Mouse (Mus musculus) telencephalon, adult 2 months (tissue): Measurements from ENCODE around the gene H2al2a.

Experiments
- DNase-seq: peaks from one replicate; pipeline ENCODE4 v3.0.0-alpha.2; 2011; ENCODE audit warnings: low read depth, low spot score

H2al2a gene

GRCm38 (mm10) chr2:17996858-17997257, at the start of gene H2al2a:
H2al2a (minus strand) TSS chr2:17996958.
- DNase-seq, result no peak

DNA sequence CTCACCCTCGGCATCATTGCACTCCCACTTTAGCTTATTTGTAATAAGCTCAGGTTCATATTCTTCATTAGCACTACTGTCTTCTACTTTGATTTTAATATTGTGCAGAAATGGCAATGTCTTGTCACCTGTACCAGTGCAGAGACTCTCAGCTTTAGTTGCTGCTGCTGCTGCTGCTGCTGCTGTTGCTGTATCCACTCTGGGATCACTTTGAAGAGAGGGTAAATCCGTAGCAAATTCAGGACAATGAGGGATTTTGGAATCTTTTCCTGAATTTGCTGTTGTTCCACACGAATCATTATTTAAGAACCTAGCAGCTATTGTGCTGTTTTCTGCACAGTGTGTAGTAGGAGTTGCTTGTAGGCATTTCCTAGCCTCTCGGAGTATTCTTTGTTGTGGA, 49.4 kb upstream of the H2al2a start:
- no peak for DNase-seq

- DNase-seq, result no peak
These were observed 49.0 kb upstream of the H2al2a start for GRCm38 (mm10) chr2:18045781-18046181.

GRCm38 (mm10) chr2:18045143-18045780, 48.5 kb upstream of the H2al2a start:
- no peak for DNase-seq

- DNase-seq, result no peak
These were observed 44.6 kb upstream of the H2al2a start for GRCm38 (mm10) chr2:18041199-18041885.

DNA sequence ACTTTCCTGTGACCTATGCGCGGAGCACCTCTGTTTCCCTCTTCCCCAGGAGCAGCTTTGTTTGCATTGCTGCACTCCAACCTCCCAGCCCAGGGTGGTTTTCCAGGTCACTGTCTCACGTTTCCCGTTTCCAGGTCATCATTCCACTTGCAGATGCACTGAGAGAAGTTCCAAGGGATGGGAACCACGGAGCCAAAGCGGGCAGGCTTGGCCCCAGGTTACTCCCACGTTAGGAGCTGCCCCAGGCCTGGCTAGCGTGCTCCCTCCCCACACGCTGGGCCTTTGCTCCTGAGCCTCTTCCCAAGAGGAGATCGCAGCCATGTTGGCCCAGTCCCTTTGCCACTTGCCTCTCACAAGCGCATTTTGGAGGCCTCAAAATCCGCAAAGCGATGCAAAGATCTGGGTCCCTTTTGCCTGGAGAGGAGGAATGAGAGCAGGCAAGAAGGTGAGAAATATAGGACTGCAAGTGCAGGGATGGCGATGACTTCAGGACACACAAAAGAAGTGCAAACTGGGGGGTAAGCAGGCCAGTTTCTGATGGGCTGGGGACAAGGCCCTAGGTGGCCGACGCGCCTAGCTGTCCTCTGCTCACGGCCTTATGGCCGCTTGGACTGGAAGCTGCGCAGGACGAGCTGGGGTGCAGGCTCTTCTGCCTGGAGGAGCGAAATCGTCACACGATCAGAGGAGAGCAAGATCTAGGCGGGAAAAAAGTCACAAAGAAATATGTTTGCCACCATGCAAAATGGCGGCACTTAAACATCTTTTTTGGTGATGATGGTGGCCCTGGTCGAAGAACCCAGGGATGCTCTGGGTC, 43.8 kb upstream of the H2al2a start:
- DNase-seq, result no peak

GRCm38 (mm10) chr2:18039566-18040290, 43.0 kb upstream of the H2al2a start:
- DNase-seq, result no peak

DNA sequence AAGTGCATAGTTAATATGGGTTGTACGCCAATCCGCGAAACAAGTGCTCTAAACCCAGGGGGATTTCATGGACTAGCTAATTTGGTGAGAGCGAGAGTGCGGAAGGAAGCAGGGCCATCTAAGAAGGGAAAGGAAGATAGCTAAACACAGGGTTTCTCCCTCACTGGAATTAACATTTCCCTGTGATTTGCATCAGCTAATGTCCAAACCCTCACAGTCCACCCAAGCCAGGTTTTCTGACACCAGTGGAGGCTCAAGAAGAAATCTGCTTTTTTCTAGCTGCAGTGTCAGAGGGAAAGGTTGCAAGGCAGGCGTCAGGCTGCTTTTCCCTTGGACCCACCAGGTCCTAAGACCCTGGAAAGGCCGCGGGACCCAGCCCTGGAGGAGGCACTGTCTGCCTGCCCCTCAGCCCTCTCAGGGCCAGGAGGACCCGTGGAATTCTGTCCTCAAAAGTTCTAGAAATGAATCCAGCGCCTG, 42.2 kb upstream of the H2al2a start:
- DNase-seq, result no peak

GRCm38 (mm10) chr2:18038141-18038752, 41.5 kb upstream of the H2al2a start:
- no peak for DNase-seq

GRCm38 (mm10) chr2:18037491-18037890, 40.7 kb upstream of the H2al2a start, which contains the start of gene A930004D18Rik:
A930004D18Rik (minus strand) TSS chr2:18037737.
- no peak for DNase-seq

GRCm38 (mm10) chr2:18034371-18035250, 37.9 kb upstream of the H2al2a start:
- DNase-seq, result no peak

GRCm38 (mm10) chr2:18033166-18034108, 36.7 kb upstream of the H2al2a start:
- no peak for DNase-seq

DNA sequence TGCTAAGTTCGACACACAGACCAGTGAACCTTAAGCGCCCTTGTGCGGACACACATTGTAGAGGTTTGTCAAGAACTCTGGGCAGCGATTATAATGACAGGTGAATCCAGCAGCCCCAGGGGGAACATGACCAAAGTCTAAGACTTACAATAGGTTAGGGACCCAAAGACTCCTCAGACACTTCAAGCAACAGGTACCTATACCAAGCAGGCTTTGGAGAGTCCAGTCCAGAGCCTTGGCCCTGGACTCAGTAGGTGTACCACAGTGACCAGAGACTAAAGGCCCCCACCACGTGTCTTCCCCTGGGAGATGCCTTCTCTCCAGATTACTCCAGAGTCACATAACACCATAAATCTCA, 35.8 kb upstream of the H2al2a start:
- no peak for DNase-seq

DNA sequence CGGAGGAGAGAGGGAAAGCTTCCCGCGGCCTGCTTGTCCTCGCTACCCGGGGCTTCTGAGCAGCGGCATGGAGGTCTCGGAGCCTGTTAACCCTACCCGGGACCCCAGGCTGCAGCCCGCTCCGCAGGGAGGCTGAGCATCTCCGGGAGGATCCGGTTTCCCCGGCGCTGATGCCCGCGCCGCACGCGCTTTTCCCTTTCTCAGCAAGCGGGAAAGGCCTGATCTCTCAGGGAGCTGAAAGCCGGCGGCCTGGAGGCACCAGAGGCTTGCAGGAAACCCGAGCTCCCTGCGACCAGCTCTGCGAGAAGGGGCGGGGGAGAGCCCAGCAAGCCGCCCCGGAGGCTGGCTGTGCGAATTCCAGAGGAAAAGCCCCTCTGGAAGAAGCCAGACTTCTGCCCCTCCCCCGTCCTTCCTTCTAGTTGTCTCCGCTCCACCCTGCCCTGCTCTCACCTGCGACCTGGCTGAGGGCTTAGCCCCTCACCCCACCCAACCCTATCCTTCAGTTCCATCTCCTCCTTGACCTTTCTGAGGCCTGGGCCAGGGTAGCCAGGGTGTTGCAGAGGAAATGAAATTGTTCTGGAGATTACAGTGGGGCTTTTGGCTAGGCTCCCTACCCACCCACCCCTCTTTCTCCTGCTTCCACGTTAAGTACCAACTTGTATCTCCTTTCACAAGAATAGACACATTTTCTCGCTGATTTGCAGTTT, 35.2 kb upstream of the H2al2a start:
- no peak for DNase-seq

DNA sequence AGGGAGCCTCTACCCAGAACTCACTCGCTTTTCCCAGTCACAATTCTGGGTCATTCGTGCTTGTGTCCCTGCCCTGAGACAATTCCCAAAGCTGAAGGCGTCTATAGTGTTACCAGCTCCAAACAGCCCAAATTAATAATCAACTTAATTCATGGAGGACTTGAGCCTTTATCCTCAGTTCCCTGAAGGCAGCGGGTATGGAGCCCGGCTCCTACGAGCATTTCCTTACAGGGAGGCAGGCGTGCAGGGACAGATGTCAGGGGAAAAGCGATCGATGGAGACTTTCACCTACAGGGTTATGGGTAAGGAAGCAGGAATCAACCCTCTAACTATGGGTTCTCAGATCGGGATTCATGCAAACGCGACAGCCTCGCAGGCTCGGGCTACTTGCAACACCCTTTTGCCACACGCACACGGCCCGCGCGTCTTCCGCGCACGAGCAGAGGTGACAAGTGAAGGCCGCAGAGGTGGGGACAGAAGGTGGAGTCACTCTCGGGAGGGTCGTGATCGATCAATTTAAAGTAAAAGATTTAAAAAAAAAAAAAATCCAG, 34.6 kb upstream of the H2al2a start:
- no peak for DNase-seq

DNA sequence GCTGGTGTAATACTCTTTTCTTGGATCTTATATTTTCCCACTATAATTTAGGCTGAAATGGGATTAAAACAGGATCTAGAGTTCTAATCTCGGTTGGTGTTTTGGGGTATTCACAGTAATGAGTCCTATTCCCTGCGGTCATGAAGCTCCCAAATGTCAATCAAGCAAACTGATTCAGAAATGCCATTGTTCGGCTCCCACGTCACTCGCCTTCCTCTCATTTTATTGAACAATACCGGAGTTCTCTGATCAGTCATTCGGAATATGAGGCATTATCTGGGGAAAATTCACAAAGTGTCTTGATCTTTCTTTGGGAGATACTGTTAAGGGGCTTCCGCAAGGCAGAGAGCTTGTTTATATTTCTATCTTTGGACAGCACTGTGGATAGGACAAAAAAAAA, 33.8 kb upstream of the H2al2a start:
- no peak for DNase-seq

DNA sequence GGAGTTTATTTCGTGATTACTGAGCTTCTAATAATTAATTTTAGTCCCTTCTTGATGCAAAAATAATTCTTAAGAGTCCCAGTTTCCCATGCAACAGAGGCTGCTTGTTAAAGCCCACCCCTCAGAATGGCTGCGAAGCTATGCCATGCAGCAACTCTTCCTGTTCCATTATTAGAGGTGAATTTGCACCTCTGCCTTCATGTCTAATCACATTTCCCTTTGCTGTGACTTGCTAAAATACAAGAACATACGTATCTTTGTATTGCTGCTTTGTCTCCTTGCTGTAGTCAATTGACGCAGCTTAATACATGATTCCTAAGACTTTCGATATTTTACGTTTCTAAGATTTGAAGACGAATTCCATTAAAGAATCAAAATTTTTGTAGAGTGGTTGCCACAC, 32.9 kb upstream of the H2al2a start:
- DNase-seq, result no peak
